Mouse (Mus musculus): ENCODE results near the gene Klhl35. TPM values are rescaled to one million over a fixed set of nuclear protein-coding genes. Genes with fewer than 3 reads are reported as not detected.

Klhl35 gene
- 0.43 and 1.5 TPM in 2 replicates for total RNA-seq (2021)
- long read RNA-seq, partial matches to known transcripts = 2 of 2 reads
- long read RNA-seq, other reads (novel, unspliced or antisense) = 0 of 2 reads

DNA sequence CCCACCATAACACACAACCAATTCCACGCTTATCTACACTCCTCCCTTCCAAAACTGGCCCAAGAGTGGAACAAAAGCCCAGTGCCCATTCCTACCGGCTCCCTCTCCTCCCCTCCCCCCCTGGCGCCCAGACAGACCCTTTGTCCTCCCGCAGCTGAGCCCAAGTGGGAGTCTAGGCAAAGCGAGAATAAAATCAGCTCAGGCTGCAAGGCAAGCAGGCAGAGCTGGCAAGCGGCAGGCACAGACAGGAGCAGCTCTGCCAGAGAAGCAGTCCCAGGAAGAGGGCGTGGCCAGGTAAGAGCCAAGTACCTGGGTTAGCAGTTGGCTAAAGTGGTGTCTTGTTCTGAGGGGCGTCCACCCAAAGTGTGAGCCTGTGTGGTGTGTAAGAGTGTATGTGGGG is at the start of gene Klhl35:
TSS of gene Klhl35 (plus strand) at position 194 of the 400 bp plus-strand sequence.
- DNase-seq = no peak

DNA sequence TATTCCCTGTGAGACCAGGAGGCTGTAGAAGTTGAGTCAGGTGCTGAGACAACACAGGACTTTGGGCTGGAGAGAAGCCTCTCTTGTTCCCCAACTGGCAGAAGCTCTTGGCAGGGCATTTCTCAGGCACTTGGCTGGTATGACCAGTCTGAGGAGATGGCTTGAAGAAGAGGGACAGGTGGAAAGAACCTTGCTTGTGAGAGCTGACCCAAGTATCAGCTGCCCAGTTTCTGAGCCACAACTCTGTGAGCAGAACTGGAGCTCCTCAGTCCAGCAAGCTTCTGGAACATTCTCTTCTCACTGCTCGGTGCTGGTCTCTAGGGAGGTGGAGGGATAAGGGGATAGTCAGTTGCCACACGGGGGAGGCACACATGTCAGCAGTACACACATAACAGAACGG is 46.5 kb upstream of the Klhl35 start:
- no peak for DNase-seq

DNA sequence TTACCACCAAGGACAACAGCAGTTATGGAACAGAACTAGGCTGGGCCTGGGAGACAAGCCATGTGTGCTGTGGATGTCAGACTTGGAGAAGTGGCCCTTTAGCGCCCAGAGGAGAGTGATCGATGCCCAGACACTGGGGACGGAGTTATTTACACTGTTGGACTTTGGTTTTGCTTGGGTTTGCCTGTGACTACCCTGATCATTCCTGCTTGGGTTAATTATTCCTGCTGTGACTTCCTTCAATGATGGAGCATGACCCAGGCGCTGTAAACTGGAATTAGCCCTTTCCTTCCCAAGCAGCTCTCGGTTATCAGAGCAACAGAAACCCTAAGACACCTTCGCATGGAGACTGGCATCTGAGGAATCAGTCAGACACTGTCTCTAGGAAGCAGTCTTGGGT is 44.8 kb upstream of the Klhl35 start:
- no peak for DNase-seq

DNA sequence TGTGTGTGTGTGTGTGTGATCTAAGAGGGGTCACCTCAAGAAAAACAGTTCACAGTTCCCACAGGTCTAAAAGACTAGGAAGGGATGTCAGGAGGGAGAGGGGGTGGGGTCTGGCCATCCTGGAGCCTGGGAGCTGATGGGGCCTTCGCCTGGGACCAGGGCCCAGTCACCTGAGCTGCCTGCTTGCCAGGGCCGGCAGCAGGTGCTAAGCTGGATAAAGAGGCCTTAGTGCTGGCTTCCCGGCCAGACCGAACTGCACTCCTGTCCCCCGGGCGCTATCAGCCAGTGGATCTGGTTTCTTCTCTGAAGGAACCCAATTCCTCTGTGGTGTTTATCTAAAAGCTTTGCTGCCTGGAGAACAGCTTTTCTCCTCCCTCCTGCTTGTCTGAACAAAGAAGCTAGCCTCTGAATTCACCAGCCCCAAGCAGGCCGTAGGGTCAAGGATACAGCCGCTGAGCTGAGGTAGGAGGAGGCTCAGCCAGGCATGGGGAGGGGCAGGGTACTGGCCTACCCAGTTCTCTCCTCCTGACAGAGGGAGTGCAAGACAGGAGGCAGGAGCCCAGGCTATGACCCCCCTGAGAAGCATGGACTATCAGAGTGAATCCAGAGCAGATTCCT is 41.2 kb upstream of the Klhl35 start:
- peak; percentile 37 for DNase-seq

DNA sequence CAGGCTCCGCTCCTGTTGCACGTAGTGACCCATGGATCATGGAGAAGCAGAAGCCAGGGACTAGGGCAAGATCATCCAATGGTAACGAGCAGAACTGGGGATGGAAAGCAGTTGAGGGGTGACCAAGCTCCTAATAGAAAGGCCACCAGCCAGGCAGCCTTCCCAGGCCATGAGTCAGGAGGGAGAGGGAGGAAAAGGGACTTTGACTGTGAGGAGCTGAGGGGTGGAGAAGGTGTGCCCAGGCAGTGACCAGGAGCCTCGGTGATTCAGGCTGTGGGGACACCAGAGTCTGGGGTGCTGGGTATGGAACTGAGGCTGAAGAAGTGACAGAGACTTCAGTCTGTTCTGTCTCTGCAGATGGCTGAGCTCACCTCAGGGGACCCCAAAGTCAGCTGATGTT is 40.1 kb upstream of the Klhl35 start:
- peak; percentile 31 for DNase-seq

DNA sequence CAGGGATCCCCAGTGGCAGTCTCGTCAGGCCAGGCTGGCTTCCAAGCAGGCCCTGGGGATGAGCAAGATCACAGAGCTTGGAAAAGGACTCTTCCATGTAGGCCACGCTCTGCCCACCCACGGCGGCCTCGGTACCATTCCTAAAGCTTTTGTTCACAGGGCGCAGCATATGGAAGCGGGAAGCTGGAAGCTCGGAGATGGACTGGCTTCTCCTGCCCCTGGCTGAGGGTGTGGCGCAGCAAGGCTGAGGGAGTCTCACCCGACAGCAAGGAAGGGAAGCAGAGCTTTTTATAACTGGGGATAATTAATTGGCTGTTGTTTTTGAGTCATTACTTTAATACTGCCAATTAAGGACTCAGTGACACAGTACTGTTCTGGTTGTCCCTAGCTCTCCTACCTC is 38.8 kb upstream of the Klhl35 start:
- no peak for DNase-seq

DNA sequence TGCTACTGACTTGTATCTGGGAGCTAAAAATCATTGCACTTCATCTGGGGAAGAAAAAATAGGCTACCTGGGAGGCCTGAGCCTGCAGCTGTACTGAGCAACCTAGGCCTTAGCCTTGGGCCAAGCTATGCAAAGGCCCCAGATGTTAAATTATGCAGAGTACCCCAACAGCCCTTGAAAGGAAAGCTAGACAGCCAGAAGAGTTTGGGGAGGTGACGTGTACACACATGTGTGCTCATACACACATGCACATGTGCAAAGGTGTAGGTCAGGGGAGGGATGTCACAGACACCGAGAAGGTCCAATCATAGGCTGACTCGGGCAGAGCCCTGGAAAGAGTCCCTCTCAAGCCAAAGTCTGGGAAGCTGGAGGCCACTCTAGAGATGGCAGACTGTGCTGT is 37.8 kb upstream of the Klhl35 start:
- no peak for DNase-seq

DNA sequence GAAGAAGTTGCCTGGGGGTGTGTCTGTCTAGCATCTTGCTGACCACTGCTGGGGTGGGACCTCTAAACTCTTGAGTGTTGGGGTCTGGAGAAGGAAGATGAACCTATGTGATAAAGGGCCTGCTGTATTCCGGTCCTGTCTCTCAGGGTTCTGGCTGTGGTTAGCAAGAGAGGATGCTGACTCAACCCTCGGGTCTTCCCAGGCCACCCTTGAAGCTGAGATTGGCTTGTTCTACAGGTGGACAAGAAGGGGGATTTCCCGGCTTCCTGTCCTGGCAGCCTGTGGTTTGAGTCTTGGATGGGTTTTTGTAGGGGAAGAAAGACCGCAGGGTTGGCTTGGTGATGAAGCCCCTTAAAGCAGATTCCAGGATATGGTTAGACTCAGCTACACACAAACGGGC is 37.0 kb upstream of the Klhl35 start:
- no peak for DNase-seq

DNA sequence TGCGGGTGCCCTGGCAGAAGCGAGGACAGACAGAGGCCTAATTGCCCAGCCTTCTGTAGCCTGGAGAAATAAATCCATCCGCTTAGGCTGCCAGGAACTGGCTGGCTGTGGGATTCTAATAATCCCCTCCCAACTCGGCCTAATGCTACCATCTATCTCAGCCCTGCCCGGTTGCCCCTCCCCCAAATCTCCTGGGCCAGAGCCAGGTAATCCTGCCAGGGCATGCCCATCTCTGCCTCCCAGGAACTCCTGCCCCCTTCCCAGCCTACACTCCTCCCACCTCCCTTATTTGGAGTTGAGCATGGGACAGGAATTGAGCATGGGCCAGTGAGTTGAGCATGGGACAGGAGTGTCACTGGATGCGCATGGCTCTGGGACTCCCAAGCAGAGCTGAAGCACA is 36.0 kb upstream of the Klhl35 start:
- no peak for DNase-seq

DNA sequence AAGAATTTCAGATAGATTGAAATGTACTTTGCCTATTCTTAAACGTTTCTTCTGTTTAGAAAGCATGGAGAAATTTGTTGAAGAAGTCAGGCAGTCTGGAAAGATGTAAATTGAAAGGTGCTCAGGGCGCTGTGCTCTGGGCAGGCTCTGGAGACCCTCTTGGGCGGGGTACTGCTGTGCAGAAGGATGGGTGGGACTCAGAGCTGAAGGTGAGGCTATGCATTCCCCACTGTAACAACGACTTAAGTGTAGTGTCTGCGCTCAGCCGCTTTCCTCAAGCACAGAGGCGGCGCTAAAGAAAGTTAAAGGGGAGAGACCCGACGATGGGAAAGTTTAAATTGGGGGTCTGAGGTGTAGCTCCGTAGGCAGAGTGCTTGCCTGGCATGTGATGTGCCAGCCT is 35.6 kb upstream of the Klhl35 start:
- no peak for DNase-seq

DNA sequence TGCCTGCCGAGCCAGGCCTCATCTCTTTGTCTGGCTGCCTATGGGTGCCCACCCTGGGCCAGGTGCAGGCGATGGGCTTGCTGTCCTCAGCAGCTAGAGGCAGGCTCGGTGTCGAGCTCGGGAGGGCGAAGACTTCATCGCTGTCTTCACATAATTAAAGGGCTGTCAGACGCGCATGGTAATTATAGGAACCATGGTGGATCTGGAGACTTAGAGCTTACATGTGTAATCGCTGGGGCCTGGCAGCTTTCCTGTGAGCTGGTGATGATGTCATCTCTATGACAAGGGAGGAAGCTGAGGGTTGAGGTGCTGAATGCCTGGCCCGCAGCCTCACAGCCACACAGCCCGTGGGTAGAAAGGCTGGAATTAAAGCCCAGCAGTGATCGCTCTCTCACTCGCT is 33.6 kb upstream of the Klhl35 start:
- DNase-seq = no peak

DNA sequence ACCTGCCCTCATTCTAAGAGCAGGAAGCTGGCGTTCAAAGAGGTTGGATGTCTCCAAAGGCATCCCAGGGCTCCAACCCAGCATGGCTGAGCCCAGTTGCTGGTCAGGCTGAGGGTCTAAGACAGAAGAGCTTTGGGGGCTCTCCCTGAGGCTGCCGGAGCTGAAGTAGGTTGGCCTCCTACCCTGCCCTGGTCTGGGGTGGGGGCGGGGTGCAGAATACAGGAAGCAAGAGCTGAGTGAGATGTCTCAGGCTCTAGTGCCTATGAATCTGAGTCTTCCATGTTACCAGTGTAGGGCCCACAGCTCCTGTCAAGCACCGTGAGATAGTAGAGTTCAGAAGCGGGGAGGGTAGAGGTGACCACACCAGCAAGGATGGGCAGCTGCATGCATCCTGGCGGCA is 32.9 kb upstream of the Klhl35 start:
- DNase-seq = no peak

DNA sequence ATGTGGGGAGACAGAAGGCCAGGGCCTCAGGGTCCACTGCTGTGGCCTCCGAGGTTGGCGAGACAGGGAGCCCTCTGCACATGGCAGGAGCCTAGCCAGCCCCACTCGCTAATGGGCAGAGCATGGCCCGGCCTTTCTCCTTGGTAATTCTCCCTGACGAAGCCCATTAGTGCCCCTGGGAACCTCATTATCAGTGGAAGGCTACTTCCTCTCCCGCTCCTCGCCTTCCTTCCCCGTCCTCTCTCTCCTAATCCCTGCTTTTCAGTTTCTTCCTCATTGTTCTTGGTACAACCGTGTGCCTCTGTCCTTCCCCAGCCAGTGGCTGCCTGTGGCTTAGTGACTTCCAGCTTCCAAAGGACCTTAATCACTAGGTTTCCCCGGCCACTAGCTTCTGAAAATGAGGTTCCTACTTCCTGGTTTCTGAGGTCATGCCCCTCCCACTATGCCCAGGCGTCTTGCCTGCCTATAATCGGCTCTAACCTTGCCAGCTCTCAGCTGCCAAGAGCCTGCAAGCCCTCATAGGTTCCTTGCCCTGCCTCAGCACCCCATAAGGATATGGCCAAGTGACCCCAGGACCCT is 31.0 kb upstream of the Klhl35 start:
- no peak for DNase-seq

DNA sequence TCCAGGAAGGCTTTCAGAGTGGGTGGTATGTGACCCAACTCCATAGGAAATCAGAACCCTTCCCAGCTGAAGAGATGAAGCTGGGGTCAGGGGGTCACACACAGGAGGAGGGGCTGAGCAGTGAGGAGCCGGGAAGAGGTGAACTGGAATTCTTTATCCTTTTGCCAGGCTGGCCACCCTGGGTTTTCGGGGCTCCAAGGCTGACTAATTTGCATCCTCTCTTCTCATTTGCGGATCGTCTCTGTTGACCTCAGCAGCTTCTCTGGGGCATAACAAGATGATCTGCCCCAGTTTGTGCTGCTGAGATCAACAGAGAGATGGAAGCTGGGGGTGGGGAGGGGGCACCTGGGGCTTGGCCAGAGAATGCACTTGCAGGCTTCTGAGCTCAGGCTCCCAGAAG is 29.3 kb upstream of the Klhl35 start:
- no peak for DNase-seq

DNA sequence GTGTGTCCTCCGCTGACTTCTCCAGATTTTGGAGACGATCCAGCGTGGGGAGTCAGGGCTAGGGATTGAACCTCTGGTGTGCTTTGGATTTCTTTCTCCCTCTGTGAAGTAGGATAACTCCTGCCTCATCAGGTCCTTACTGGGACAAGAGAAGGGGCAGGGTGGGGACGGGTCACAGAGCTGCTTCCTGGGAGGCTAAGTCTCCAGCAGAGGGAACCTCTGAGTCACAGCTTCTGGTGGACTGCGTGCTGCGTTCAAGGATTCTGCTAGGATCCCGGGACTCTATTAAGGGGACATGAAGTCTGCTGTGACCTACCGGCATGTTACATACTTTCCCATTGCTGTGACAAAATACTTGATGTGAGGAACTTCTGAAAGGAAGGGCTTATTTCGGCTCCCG is 26.9 kb upstream of the Klhl35 start:
- DNase-seq = no peak

DNA sequence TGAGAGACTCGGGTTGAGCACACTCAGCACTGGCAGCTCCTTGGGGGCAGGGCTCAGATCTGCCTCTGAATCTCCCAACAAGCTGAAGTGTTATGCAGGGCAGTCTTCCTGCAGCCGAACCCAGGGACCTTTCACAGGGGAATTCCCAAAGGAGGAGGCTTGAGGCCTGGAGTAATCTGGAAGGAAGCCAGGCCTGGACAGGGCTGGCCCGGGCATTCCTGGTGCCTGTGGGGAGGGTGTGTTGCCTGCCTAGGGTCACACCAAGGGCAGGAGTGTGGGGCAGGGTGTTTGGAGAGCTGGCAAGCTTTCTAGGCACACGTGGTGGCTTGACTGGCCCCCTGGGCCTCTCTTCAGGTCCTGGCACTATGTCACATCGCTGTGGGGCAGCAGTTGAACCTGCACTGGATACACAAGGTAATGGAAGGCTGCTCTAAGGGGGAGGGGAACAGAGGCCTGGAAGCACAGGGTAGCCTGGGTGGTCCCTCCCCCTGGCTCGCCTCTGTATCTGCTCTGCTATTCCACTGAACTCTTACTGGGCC is 24.2 kb upstream of the Klhl35 start:
- DNase-seq = peak; percentile 60

DNA sequence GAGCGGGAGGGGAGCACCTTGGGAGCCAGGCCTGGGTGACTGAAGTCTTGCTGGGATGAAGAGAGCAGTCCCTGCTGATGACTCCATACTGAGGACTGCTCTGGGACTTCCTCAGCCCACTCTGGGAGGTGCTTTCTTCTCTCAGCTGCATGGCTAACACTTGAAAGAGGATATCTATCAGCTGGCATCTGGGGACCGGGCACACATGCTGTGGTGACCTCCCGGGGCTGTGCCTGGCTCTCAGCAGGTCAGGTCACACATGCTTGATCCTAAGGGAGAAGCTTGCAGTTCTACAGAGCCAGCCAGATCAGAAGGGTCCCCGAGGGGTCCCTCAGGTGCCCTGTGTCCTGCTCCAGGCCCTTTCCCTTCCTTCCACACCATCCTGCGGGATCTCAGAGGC is 22.6 kb upstream of the Klhl35 start:
- no peak for DNase-seq

DNA sequence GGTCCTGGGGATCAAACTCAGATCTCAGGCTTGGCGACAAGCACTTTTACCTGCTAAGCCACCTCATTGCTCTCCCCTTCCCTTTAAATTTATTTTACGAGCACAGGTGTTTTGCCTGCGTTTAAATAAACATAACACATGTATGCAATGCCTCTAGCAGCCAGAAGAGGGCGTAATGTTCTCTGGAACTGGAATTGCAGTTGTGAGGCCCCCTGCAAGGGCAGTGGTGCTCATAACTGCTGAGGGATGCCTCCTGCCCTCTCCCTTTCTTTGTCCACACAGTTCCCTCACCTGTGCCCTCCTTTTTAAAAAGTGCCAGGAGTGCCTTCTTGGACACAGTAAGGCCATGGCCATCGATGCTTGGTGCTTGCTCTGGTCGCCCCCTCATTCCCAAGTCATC is 21.8 kb upstream of the Klhl35 start:
- DNase-seq = no peak

DNA sequence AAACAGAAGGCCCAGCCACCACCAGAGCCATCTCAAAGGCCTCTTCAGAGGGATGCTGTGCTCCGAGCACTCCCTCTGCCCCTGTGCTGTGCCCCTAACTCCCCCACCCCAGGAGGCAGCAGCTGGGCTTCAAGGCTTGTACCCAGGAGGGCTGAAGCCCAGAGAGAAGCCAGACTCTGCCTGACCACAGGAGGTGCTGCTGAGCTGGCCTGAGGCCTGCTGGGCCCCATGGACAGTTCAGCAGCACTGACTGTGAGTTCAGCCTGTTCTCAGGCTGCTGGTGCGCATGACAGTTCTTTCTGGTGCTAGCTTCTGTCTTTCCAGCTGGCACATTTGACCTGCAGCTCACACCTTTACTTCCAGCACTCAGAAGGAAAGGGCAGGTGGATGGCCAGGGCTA is 20.0 kb upstream of the Klhl35 start:
- DNase-seq = no peak

DNA sequence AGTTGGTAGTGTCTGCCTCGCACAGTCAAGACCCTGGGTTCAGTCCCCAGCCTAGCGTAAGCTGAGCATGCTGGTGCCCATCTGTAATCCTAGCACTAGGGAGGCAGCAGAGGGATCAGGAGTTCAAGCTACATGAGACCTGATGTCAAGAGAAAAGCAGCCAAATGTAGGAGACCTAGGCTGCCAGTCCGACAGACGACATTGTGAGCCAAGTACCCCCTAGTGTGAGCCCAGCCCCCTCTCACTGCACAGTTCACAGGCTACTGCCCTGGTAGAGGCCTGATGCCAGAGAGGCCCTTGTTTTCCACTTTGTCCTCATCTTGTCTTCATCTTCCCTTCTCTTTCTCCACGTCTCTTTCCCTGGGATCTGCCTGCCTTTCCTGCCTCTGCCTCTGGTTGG is 18.5 kb upstream of the Klhl35 start:
- DNase-seq = no peak

DNA sequence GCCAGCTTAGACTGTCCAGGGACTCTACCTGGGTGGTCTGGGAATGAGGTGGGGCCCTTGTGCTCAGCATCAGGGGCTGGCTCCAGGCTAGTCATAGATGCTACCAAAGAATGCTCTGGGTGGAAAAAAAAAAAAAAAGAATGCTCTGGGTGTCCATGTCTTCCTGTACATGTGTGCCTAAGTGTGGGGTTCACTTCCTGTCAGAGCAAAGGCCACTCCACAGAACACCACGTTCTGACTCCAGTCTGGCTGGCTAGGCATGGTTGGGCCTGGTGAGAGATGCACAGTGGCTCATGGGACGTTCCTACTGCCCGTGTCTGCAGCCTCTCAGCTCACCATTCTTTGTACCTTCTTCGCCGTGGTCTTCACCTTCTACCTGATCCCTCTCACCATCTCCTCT is 17.2 kb upstream of the Klhl35 start:
- no peak for DNase-seq

DNA sequence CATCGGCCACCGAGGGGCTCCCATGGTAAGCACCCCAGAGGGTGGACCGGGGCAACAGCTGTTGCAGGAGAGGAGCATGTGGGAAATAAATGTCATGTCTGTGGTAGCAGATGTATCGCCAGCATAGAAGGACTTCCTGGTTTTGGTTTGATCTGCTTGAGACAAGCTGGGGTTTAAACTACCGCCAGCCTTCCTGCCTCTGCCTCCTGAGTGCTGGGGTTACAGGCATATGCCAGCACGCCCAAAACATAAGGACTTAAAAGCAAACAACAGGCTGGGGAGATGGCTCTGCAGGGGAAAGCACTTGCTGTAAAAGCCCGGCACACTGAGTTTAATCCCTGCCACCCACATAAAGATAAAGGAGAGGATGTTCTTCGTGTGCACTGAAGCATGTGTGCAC is 16.7 kb upstream of the Klhl35 start:
- no peak for DNase-seq

DNA sequence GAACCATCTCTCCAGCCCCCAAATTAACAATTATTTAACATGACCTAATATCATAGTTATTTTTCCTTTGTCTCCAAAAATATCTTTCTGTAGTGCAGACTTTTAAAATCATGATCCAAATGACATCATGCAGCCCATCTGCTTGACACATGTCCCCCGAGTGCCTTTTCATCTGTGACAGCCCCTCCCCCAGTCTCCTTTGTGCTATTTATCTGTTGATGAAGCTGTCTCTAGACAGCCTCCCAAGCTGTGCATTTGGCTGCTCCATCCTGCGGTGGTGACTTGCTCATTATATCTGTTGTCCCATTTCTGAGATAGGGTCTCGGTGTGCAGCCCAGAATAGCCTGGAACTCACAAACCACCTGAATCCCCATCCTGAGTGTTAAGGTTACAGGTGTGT is 16.1 kb upstream of the Klhl35 start:
- DNase-seq = no peak

DNA sequence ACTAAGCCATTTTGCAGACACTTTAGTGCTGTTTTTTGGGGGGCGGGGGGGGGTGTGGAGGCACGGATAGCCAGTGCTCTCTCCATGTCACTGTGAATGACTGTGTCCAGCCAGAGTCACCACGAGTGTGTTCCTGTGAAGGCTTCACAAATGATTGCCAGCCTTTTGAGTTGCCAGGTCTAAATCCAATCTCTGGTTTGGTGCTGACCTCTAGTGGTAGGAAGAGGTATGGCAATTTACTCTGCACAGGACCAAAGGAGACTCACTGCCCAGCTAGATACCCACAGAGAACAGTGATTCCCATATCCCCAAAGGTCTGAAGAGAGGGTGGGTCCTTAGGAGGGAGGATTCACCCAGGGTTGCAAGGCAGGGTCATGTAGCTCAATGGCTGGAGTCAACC is 15.1 kb upstream of the Klhl35 start:
- DNase-seq = peak; percentile 23
